Mouse (Mus musculus): ENCODE data around the gene Nptxr.

GRCm38 (mm10) chr15:79813666-79814258 is 9.2 kb upstream of the Nptxr start:
- TF ChIP-seq CTCF (IDR thresholded peaks at IDR 0.05; ENCODE audit: extremely low read depth, insufficient read length, insufficient replicate concordance, low read depth, low read length): no peak
- no peak for TF ChIP-seq POLR2A (IDR thresholded peaks at IDR 0.05; ENCODE audit: low read depth, low read length)
